Mouse (Mus musculus): ENCODE measurements at regions not wholly inside any gene's neighbourhood (a gene's known extent, or its start where the extent isn't known, plus 50 kb on each side); places are given as distances from the start of the nearest gene placed in this dataset.

DNA sequence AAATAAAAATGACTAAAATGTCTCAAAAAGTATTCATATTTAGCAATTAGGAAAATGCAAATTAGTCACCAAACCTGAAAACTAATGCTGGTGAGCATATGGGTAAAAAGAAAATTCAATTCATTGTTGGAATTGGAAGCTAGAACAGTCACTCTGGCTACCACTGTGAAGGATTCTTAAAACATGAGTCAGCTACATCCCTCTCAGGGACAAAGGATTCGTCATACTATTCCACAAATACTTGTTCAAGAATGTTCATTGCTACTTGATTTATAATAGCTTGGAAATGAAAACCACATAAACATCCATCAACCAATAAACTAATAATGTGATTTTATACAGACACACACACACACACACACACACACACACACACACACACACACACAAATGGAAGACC lies 413.6 kb upstream of the Gria3 start:
- peak; percentile 80 for DNase-seq (ENCODE audit: low read depth, low spot score)

Data from 3T3-L1 (cell line).